Mouse (Mus musculus) kidney, adult 2 months (tissue): ENCODE results near the gene Clcnkb.

Source experiments
- CTCF ChIP-seq: fragments of 200-500 bp; conservative IDR thresholded peaks from 2 replicates; pipeline ENCODE4 v1.5.1; 2011; ENCODE audit warnings: low read depth, mild to moderate bottlenecking, control low read depth, low read length, moderate library complexity, mixed read lengths; ENCODE audit not compliant: insufficient read depth, insufficient read length
- POLR2A ChIP-seq: fragments of 200-500 bp; IDR thresholded peaks from one replicate; pipeline ENCODE4 v1.6.1; 2011; ENCODE audit warnings: low read depth, low read length, control low read depth

DNA sequence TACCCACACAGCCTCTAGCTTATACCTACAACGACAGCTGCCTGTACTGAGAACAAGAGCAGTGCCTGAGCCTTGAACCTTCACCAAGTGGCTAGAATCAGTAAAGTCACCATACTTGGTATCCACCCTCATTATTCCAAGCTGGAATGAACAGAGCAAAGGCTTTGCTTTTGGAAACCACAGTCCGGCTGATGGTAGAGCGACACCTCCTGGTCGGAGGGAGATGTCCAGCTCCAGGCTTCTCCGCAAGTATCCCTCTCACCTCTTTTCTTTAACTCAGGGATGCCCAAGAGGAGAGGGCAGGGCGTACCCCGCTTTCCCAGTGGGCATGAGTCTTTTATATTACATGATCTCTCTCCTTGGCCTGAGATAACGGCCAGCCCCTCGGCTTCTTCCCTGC lies 14.0 kb upstream of the Clcnkb start:
- peak; percentile 75 for TF ChIP-seq CTCF
- no peak for TF ChIP-seq POLR2A
